Mouse (Mus musculus) midbrain, embryonic 13.5 days (tissue): Measurements from ENCODE around the gene Dcakd. TPM values are rescaled to one million over a fixed set of nuclear protein-coding genes. Genes with fewer than 3 reads are reported as not detected.

Source experiments
- ATAC-seq: fragments of 200-750 bp; cut with Nextera tagmentation; 2 replicates; pipeline ENCODE4 v1.8.0; 2017; ENCODE audit warnings: mild to moderate bottlenecking, moderate TSS enrichment, moderate library complexity
- H3K27ac ChIP-seq: fragments of 300-500 bp; sonication (generic); 2 replicates; pipeline ENCODE4 v1.5.1; 2015; ENCODE audit warnings: inconsistent platforms, mild to moderate bottlenecking, moderate library complexity
- H3K27me3 ChIP-seq: fragments of 300-500 bp; sonication (generic); 2 replicates; pipeline ENCODE4 v1.6.1; 2015; ENCODE audit warnings: mild to moderate bottlenecking, inconsistent platforms
- H3K36me3 ChIP-seq: fragments of 300-500 bp; sonication (generic); 2 replicates; pipeline ENCODE4 v1.6.1; 2015; ENCODE audit warnings: mild to moderate bottlenecking, inconsistent platforms
- H3K4me1 ChIP-seq: fragments of 300-500 bp; sonication (generic); replicated peaks from 2 replicates; pipeline ENCODE4 v1.6.1; 2015; ENCODE audit warnings: inconsistent platforms
- H3K4me2 ChIP-seq: fragments of 300-500 bp; sonication (generic); replicated peaks from 2 replicates; pipeline ENCODE4 v1.6.1; 2015; ENCODE audit warnings: moderate library complexity, mild to moderate bottlenecking, inconsistent platforms
- H3K4me3 ChIP-seq: fragments of 300-500 bp; sonication (generic); replicated peaks from 2 replicates; pipeline ENCODE4 v1.5.1; 2015; ENCODE audit warnings: mild to moderate bottlenecking, inconsistent platforms
- H3K9ac ChIP-seq: fragments of 300-500 bp; sonication (generic); replicated peaks from 2 replicates; pipeline ENCODE4 v1.6.1; 2015; ENCODE audit warnings: mild to moderate bottlenecking, inconsistent platforms
- H3K9me3 ChIP-seq: fragments of 300-500 bp; sonication (generic); 2 replicates; pipeline ENCODE4 v1.6.1; 2016; ENCODE audit warnings: mild to moderate bottlenecking, inconsistent platforms
- WGBS: fragments of 180-500 bp; shearing (Covaris S2); methylation state at CpG from one replicate; pipeline ENCODE4 v1.1.7; 2015; 5-methylcytosine and 5-hydroxymethylcytosine counted together
- polyA plus RNA-seq: library from polyadenylated mRNA; unstranded; fragments of >200 nt; fragmentation: Nextera tagmentation; extraction: Ambion mirVana; gene quantifications from 2 replicates; pipeline ENCODE4 v1.2.1, GENCODE M21; 2015

The Dcakd gene
- polyA plus RNA-seq, 1 experiment from 2014 or later, result 178 TPM

DNA sequence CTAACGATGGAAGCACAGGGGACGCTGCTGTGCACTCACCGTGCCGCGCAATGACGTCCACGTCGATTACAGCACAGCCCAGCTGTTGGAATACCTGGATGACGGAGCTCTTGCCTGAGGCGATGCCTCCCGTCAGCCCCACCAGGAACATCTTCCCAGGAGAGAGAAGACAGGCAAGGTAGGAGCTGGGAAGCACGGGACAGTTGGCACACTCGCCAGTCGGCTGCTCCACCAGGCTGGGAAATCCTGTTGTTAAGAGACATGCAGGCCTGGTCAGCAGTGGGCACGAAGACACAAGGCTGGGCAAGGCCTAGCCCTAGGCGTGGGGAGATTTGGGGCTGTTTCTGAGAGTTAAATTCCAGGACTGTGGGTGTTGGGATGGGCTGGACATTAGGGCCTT, 28.0 kb downstream of the Dcakd start:
- Histone ChIP-seq H3K9me3 (no peaks in the 10 kb centered on the region), H3K27me3 (0 out of 2 replicates have a peak, but pooled peaks cover 2% of the 10 kb centered on the region), H3K4me2 (no peak overlapping the region), H3K27ac (peak overlapping the region; percentile 6; the same call in 1 of the 2 replicates), H3K36me3 (peaks cover 50% of the 10 kb centered on the region), H3K4me3 (no peak overlapping the region), H3K4me1 (peaks cover 45% of the 10 kb centered on the region), H3K9ac (no peak overlapping the region)
- no peak for ATAC-seq
- WGBS, result 85% methylated on average over 16 of the region's 16 CpGs

- no peaks in the 10 kb centered on the region for H3K9me3 ChIP-seq
These were observed 28.7 kb downstream of the Dcakd start for GRCm38 (mm10) chr11:102999317-102999970.

DNA sequence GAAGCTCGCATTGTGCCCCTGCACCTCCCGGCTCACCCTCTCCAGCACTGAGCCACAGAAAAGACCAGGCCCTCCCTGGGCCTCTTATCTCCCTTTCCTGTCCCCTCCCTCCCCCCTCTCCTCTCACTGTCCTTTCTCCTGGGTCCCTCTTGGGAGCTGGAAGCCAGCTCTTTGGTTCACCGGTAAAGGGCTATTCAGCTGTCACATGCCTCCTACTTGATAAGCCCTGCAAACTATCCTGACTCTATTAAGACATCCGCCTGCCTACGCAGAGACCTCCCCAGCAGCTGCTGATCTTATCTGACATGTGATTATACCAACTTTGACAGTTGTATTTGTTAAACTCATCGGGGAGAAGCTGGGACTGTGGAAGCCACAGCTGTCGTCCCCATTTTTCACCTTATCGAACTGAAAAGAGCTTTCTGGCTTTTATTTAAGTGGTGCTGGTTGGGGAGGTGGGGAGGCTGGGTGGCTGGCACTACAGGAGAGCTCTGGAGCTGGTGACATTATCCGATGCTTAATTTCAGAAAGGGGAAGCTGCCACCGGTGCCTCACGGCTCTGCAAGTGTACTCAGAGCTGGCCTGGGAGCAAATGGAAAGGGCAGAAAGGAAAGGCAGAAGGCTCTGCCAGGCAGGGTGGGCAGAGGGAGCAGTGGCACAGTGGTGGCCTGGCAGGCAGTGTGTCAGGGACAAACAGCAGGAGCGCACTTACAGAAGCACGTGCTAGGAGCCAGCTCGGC, 29.4 kb downstream of the Dcakd start:
- no peak overlapping the region for H3K4me2 ChIP-seq
- peak overlapping the region; percentile 59 for H3K27ac ChIP-seq
- peaks cover 55% of the 10 kb centered on the region for H3K4me1 ChIP-seq
- 0 out of 2 replicates have a peak, but pooled peaks cover 2% of the 10 kb centered on the region for H3K27me3 ChIP-seq
- 0 out of 2 replicates have a peak overlapping the region, but pooled peaks have one; percentile 24 for H3K9ac ChIP-seq
- no peaks in the 10 kb centered on the region for H3K9me3 ChIP-seq
- ATAC-seq, result peak; percentile 70
- H3K4me3 ChIP-seq, result no peak overlapping the region
- 44% methylated on average over 14 of the region's 14 CpGs for WGBS
- peaks cover 63% of the 10 kb centered on the region for H3K36me3 ChIP-seq

More at GRCm38 (mm10) chr11:102999317-102999970, 28.7 kb downstream of the Dcakd start:
- Histone ChIP-seq H3K4me1 (peaks cover 48% of the 10 kb centered on the region), H3K27ac (peak overlapping the region; percentile 59), H3K4me2 (no peak overlapping the region), H3K9ac (0 out of 2 replicates have a peak overlapping the region, but pooled peaks have one; percentile 24), H3K36me3 (peaks cover 56% of the 10 kb centered on the region), H3K27me3 (0 out of 2 replicates have a peak, but pooled peaks cover 2% of the 10 kb centered on the region), H3K4me3 (no peak overlapping the region)
- 85% methylated on average over 14 of the region's 14 CpGs for WGBS
- no peak for ATAC-seq

- peaks cover 63% of the 10 kb centered on the region for H3K36me3 ChIP-seq
These were observed 29.9 kb downstream of the Dcakd start for GRCm38 (mm10) chr11:102998254-102998576.

GRCm38 (mm10) chr11:102996991-102997770, 31.0 kb downstream of the Dcakd start:
- peaks cover 5% of the 10 kb centered on the region for H3K27me3 ChIP-seq
- H3K4me3 ChIP-seq, result no peak overlapping the region
- 96% methylated on average over 12 of the region's 12 CpGs for WGBS
- no peak overlapping the region for H3K9ac ChIP-seq
- H3K27ac ChIP-seq, result no peak overlapping the region
- ATAC-seq, result no peak
- H3K36me3 ChIP-seq, result peaks cover 63% of the 10 kb centered on the region
- H3K4me2 ChIP-seq, result no peak overlapping the region
- no peaks in the 10 kb centered on the region for H3K9me3 ChIP-seq
- H3K4me1 ChIP-seq, result peaks cover 56% of the 10 kb centered on the region

More at GRCm38 (mm10) chr11:102998254-102998576, 29.9 kb downstream of the Dcakd start:
- Histone ChIP-seq H3K9me3 (no peaks in the 10 kb centered on the region), H3K27me3 (0 out of 2 replicates have a peak, but pooled peaks cover 2% of the 10 kb centered on the region), H3K9ac (no peak overlapping the region), H3K4me1 (peaks cover 56% of the 10 kb centered on the region), H3K27ac (peak overlapping the region; percentile 59), H3K4me3 (no peak overlapping the region), H3K4me2 (no peak overlapping the region)
- ATAC-seq, result no peak
- 85% methylated on average over 7 of the region's 7 CpGs for WGBS

- WGBS, result 92% methylated on average over 7 of the region's 7 CpGs
- no peak overlapping the region for H3K27ac ChIP-seq
- H3K4me2 ChIP-seq, result no peak overlapping the region
- H3K4me1 ChIP-seq, result peaks cover 64% of the 10 kb centered on the region
- ATAC-seq, result no peak
- H3K27me3 ChIP-seq, result peaks cover 9% of the 10 kb centered on the region
- H3K36me3 ChIP-seq, result peaks cover 63% of the 10 kb centered on the region
- no peaks in the 10 kb centered on the region for H3K9me3 ChIP-seq
- no peak overlapping the region for H3K9ac ChIP-seq
- no peak overlapping the region for H3K4me3 ChIP-seq
These were observed 31.7 kb downstream of the Dcakd start for GRCm38 (mm10) chr11:102996385-102996784.

GRCm38 (mm10) chr11:102994952-102995351, 33.2 kb downstream of the Dcakd start:
- no peak for ATAC-seq
- H3K9ac ChIP-seq, result no peak overlapping the region
- H3K27me3 ChIP-seq, result peaks cover 21% of the 10 kb centered on the region
- 83% methylated on average over 18 of the region's 18 CpGs for WGBS
- H3K4me3 ChIP-seq, result no peak overlapping the region
- H3K36me3 ChIP-seq, result peaks cover 61% of the 10 kb centered on the region
- peaks cover 62% of the 10 kb centered on the region for H3K4me1 ChIP-seq
- no peak overlapping the region for H3K4me2 ChIP-seq
- H3K27ac ChIP-seq, result 0 out of 2 replicates have a peak overlapping the region, but pooled peaks have one; percentile 52
- H3K9me3 ChIP-seq, result no peaks in the 10 kb centered on the region

- H3K27ac ChIP-seq, result peak overlapping the region; percentile 52
- 21% methylated on average over 17 of the region's 17 CpGs for WGBS
- H3K27me3 ChIP-seq, result peaks cover 35% of the 10 kb centered on the region
- no peak overlapping the region; the same call in 1 of the 2 replicates for H3K4me2 ChIP-seq
- H3K4me1 ChIP-seq, result peaks cover 55% of the 10 kb centered on the region
- ATAC-seq, result peak; percentile 40
- H3K9ac ChIP-seq, result no peak overlapping the region; the same call in 1 of the 2 replicates
- no peaks in the 10 kb centered on the region for H3K9me3 ChIP-seq
- H3K36me3 ChIP-seq, result peaks cover 47% of the 10 kb centered on the region
- H3K4me3 ChIP-seq, result no peak overlapping the region
These were observed 34.6 kb downstream of the Dcakd start for GRCm38 (mm10) chr11:102993420-102994029.

GRCm38 (mm10) chr11:102992940-102993339, 35.2 kb downstream of the Dcakd start:
- ATAC-seq, result peak; percentile 71
- Histone ChIP-seq H3K27ac (peak overlapping the region; percentile 52), H3K9ac (no peak overlapping the region), H3K4me1 (peaks cover 49% of the 10 kb centered on the region), H3K36me3 (peaks cover 41% of the 10 kb centered on the region), H3K9me3 (no peaks in the 10 kb centered on the region), H3K27me3 (peaks cover 40% of the 10 kb centered on the region), H3K4me2 (no peak overlapping the region), H3K4me3 (no peak overlapping the region)
- WGBS, result 6% methylated on average over 5 of the region's 5 CpGs

- peak; percentile 44 for ATAC-seq
- H3K36me3 ChIP-seq, result peaks cover 29% of the 10 kb centered on the region
- no peaks in the 10 kb centered on the region for H3K9me3 ChIP-seq
- H3K4me1 ChIP-seq, result peaks cover 53% of the 10 kb centered on the region
- H3K4me2 ChIP-seq, result peak overlapping the region; percentile 53
- peak overlapping the region; percentile 58 for H3K27ac ChIP-seq
- peaks cover 40% of the 10 kb centered on the region for H3K27me3 ChIP-seq
- H3K9ac ChIP-seq, result peak overlapping the region; percentile 46; the same call in 1 of the 2 replicates
- H3K4me3 ChIP-seq, result peak overlapping the region; percentile 24
- WGBS, result 1% methylated on average over 15 of the region's 16 CpGs
These were observed 36.5 kb downstream of the Dcakd start for GRCm38 (mm10) chr11:102991681-102992080.

- H3K27ac ChIP-seq, result no peak overlapping the region; the same call in 1 of the 2 replicates
- ATAC-seq, result no peak
- peaks cover 54% of the 10 kb centered on the region for H3K4me1 ChIP-seq
These were observed 37.9 kb downstream of the Dcakd start for GRCm38 (mm10) chr11:102990152-102990663.

More at GRCm38 (mm10) chr11:102990152-102990663, 37.9 kb downstream of the Dcakd start:
- H3K9me3 ChIP-seq, result no peaks in the 10 kb centered on the region
- peaks cover 38% of the 10 kb centered on the region for H3K27me3 ChIP-seq
- H3K9ac ChIP-seq, result peak overlapping the region; percentile 59
- H3K4me3 ChIP-seq, result peak overlapping the region; percentile 33
- peak overlapping the region; percentile 66 for H3K4me2 ChIP-seq
- under 1% methylated on average over 29 of the region's 29 CpGs for WGBS
- peaks cover 14% of the 10 kb centered on the region for H3K36me3 ChIP-seq
